23 mouse cellular contexts compared by ENCODE assay signal in the genomic region with DNA sequence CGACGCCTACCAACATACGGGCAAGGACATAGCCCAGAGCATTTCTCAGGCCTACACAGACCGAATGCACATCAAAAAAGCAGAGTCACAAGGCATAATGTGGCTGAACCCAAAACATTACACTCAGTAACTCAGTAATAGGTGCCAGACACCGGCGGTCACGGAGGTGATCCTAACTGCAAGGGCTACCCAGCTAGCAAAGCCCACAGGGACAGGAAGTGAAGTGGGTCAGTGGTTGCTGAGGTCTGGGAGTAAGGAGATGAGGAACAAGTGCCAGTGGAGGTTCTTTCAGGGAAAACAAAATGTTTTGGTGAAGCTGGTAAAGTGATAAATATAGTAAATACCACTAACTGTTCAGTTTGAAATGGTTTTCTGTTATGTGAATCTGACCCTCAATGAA.
DNase-seq lines count a peak whose midpoint lies in the region; ATAC-seq and TF ChIP-seq lines count a peak whose summit lies in the region.
"Had no signal": no experiment of that assay in that cellular context is flagged by ENCODE, and none has a peak within 500 bp of the region (broad histone marks: within the 10 kb centered on the region; RNA-seq: fewer than 3 reads in every experiment).

No protein-coding gene starts in this region.

- H3K9ac ChIP-seq in kidney, embryonic 15.5 days = no peak overlapping the region
- no peak overlapping the region for H3K9ac ChIP-seq in lung, postnatal 0 days (replicated peaks; ENCODE audit: low read depth)
- no peak overlapping the region for H3K9ac ChIP-seq in heart, embryonic 11.5 days (ENCODE audit: low read depth, low read length)
- H3K9ac ChIP-seq: embryonic facial prominence, embryonic 12.5 days; forebrain, embryonic 13.5 days; heart, embryonic 15.5 days; limb, embryonic 12.5 days; lung, embryonic 14.5 days; midbrain, embryonic 12.5 days; neural tube, embryonic 13.5 days had no signal

- no peaks in the 10 kb centered on the region for H3K9me3 ChIP-seq in kidney, embryonic 15.5 days (replicated peaks)
- H3K9me3 ChIP-seq in lung, postnatal 0 days (ENCODE audit: low read length) = no peaks in the 10 kb centered on the region
- no peaks in the 10 kb centered on the region for H3K9me3 ChIP-seq in heart, embryonic 11.5 days (replicated peaks; ENCODE audit: control insufficient read depth, low read length)
- H3K9me3 ChIP-seq: embryonic facial prominence, embryonic 12.5 days; forebrain, embryonic 13.5 days; heart, embryonic 15.5 days; hindbrain, embryonic 10.5 days; limb, embryonic 12.5 days; midbrain, embryonic 12.5 days; neural tube, embryonic 13.5 days had no signal

- H3K27ac ChIP-seq in kidney, embryonic 15.5 days = no peak overlapping the region
- peak overlapping the region; percentile 76 for H3K27ac ChIP-seq in lung, postnatal 0 days (ENCODE audit: low read length)
- no peak overlapping the region for H3K27ac ChIP-seq in heart, embryonic 11.5 days (ENCODE audit: low read depth, low read length)
- H3K27ac ChIP-seq: embryonic facial prominence, embryonic 12.5 days; forebrain, embryonic 13.5 days; heart, embryonic 15.5 days; hindbrain, embryonic 10.5 days; hindbrain, postnatal 0 days; limb, embryonic 12.5 days; midbrain, embryonic 12.5 days; neural tube, embryonic 13.5 days had no signal

- ATAC-seq in kidney, embryonic 15.5 days (replicated peaks; ENCODE audit: low FRiP score) = no peak
- ATAC-seq in lung, postnatal 0 days = no peak
- ATAC-seq in megakaryocyte, adult 5-6 weeks (ENCODE audit: poor library complexity, severe bottlenecking) = peak; percentile 70
- ATAC-seq in heart, embryonic 11.5 days (replicated peaks; ENCODE audit: insufficient number of reproducible peaks, low FRiP score, low TSS enrichment) = no peak
- ATAC-seq: forebrain, embryonic 13.5 days; hindbrain, postnatal 0 days; intestine, postnatal 0 days had no signal

- DNase-seq in kidney, adult 9 months = peak; percentile 26
- DNase-seq in lung, postnatal 0 days (ENCODE audit: low spot score) = no peak
- DNase-seq in lung, adult 18-20 months = no peak
- DNase-seq in cerebellum, postnatal 14 days = no peak
- DNase-seq: adrenal gland, postnatal 25 days; B cell, adult 2 months; cerebellum, adult 11 months; cerebellum, postnatal 36 days; lung, embryonic 14.5 days; thymus, adult 18-20 months had no signal

- no peak for TF ChIP-seq CTCF in lung, postnatal 0 days (IDR thresholded peaks at IDR 0.05)

- no peaks in the 10 kb centered on the region for H3K27me3 ChIP-seq in kidney, embryonic 15.5 days
- no peaks in the 10 kb centered on the region for H3K27me3 ChIP-seq in lung, postnatal 0 days (replicated peaks; ENCODE audit: insufficient read depth, low read length)
- H3K27me3 ChIP-seq in heart, embryonic 11.5 days (ENCODE audit: control insufficient read depth, insufficient read depth, low read length) = no peaks in the 10 kb centered on the region
- H3K27me3 ChIP-seq: embryonic facial prominence, embryonic 12.5 days; forebrain, embryonic 13.5 days; heart, embryonic 15.5 days; limb, embryonic 12.5 days; midbrain, embryonic 12.5 days; neural tube, embryonic 13.5 days had no signal

- no peak overlapping the region for H3K4me2 ChIP-seq in kidney, embryonic 15.5 days
- no peak overlapping the region for H3K4me2 ChIP-seq in lung, postnatal 0 days (replicated peaks; ENCODE audit: low read depth, low read length)
- H3K4me2 ChIP-seq in heart, embryonic 11.5 days = no peak overlapping the region
- H3K4me2 ChIP-seq: embryonic facial prominence, embryonic 12.5 days; forebrain, embryonic 13.5 days; heart, embryonic 15.5 days; limb, embryonic 12.5 days; lung, embryonic 14.5 days; midbrain, embryonic 12.5 days; neural tube, embryonic 13.5 days had no signal

- TF ChIP-seq EP300 in lung, postnatal 0 days (IDR thresholded peaks at IDR 0.05) = no peak

- peaks cover 86% of the 10 kb centered on the region for H3K36me3 ChIP-seq in kidney, embryonic 15.5 days
- peaks cover 18% of the 10 kb centered on the region; the same call in 1 of the 2 replicates for H3K36me3 ChIP-seq in lung, postnatal 0 days (ENCODE audit: insufficient read depth, low read length)
- H3K36me3 ChIP-seq in heart, embryonic 11.5 days (ENCODE audit: control insufficient read depth, insufficient read depth, low read length) = peaks cover 34% of the 10 kb centered on the region

- WGBS in kidney, embryonic 15.5 days = 93% methylated on average over 7 of the region's 7 CpGs
- 87% methylated on average over 7 of the region's 7 CpGs for WGBS in lung, postnatal 0 days
- WGBS in heart, embryonic 11.5 days (ENCODE audit: insufficient replicate concordance) = 89% methylated on average over 7 of the region's 7 CpGs

- H3K4me3 ChIP-seq in kidney, embryonic 15.5 days (replicated peaks) = no peak overlapping the region
- no peak overlapping the region for H3K4me3 ChIP-seq in lung, postnatal 0 days (ENCODE audit: low read depth, low read length)
- H3K4me3 ChIP-seq in heart, embryonic 11.5 days (ENCODE audit: low read depth, low read length) = no peak overlapping the region
- H3K4me3 ChIP-seq: embryonic facial prominence, embryonic 12.5 days; erythroblast, embryonic 14.5 days; forebrain, embryonic 13.5 days; heart, embryonic 15.5 days; hindbrain, embryonic 10.5 days; limb, embryonic 12.5 days; midbrain, embryonic 12.5 days; neural tube, embryonic 13.5 days had no signal

- H3K4me1 ChIP-seq in kidney, embryonic 15.5 days = no peaks in the 10 kb centered on the region
- no peaks in the 10 kb centered on the region for H3K4me1 ChIP-seq in lung, postnatal 0 days (ENCODE audit: insufficient read depth, low read depth, low read length)
- no peaks in the 10 kb centered on the region for H3K4me1 ChIP-seq in heart, embryonic 11.5 days (ENCODE audit: control insufficient read depth, insufficient read depth, low read length)
- H3K4me1 ChIP-seq: embryonic facial prominence, embryonic 12.5 days; forebrain, embryonic 13.5 days; heart, embryonic 15.5 days; limb, embryonic 12.5 days; midbrain, embryonic 12.5 days; neural tube, embryonic 13.5 days had no signal
